Mouse (Mus musculus): ENCODE measurements around the gene Chkb. TPM values are rescaled to one million over a fixed set of nuclear protein-coding genes. Genes with fewer than 3 reads are reported as not detected.

Chkb gene
- polyA plus RNA-seq, 1 experiment from 2014 or later: 73.8 TPM

DNA sequence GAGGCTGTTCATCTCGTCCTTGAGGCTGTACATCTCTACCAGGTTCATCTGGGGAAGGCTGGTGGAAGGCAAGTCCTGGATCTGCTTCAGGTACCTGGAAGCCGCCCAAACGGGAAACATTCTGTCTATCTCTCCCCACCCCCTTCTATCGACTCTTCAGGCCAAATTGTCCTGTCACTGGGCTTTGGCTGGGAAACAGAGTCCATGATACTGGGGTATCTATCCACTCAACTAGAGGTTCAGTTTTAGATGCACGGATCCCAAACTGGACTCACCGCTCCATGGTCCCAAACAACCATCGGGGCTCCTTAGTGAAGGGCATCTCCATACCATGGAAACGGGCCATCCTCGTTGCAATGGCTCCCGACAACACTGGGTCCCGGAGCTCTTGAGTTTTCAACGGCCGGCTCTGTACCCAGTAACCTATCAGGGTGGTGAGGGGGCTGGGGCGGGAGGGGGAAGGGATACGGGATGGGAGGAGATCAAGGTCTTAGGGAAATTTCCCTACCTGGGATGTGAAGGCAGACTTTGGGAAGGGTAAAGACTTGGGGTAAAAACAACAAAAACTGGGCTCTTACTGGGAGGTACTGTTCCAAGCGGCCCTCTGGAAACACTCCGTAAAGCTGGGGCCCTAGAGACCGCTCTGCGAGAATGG, 1.4 kb downstream of the Chkb start:
- Histone ChIP-seq H3K27me3 (no peaks in the 10 kb centered on the region), H3K4me2 (peak overlapping the region; percentile 79), H3K4me3 (peak overlapping the region; percentile 85), H3K27ac (peak overlapping the region; percentile 96), H3K36me3 (peaks cover 13% of the 10 kb centered on the region; the same call in 1 of the 2 replicates), H3K9me3 (replicated peaks) (no peaks in the 10 kb centered on the region), H3K4me1 (replicated peaks) (peaks cover 51% of the 10 kb centered on the region), H3K9ac (peak overlapping the region; percentile 76)
- ATAC-seq (replicated peaks; ENCODE audit: insufficient number of reproducible peaks, insufficient read depth, low FRiP score, low read depth): no peak
- WGBS: 76% methylated on average over 19 of the region's 19 CpGs

DNA sequence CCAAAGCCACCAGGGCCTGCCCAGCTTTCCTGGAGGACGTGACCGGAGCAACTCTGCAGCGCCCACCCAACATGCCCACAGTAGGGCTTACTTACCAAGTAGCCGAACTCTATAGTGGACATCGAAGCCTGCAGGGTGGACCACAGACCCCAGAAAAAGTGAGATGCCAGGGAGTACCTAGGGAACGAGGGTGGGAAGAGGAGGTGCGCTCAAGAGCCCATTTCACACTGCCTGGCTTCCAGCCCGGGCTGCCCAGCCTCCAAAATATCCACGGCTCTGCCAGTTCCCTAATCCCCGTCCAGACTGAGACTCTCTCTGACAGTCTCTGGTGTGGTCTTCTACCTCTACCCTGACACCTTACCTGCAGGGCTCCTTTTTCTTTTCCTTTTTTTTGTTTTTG, 3.0 kb downstream of the Chkb start:
- Histone ChIP-seq H3K27me3 (no peaks in the 10 kb centered on the region), H3K9me3 (replicated peaks) (no peaks in the 10 kb centered on the region), H3K9ac (peak overlapping the region; percentile 5; the same call in 1 of the 2 replicates), H3K27ac (peak overlapping the region; percentile 98), H3K4me1 (replicated peaks) (peaks cover 57% of the 10 kb centered on the region), H3K36me3 (peaks cover 24% of the 10 kb centered on the region; the same call in 1 of the 2 replicates), H3K4me2 (no peak overlapping the region), H3K4me3 (no peak overlapping the region)
- no peak for ATAC-seq (replicated peaks; ENCODE audit: insufficient number of reproducible peaks, insufficient read depth, low FRiP score, low read depth)
- WGBS: 65% methylated on average over 10 of the region's 10 CpGs

GRCm38 (mm10) chr15:89425711-89426121, 4.0 kb downstream of the Chkb start, which contains the start of gene Cpt1b:
Gene Cpt1b, minus strand, starts transcription at chr15:89425863.
- peak within 1 kb of the TSS; percentile 76 for H3K9ac ChIP-seq
- H3K36me3 ChIP-seq: peaks cover 30% of the 10 kb centered on the region; the same call in 1 of the 2 replicates
- ATAC-seq (replicated peaks; ENCODE audit: insufficient number of reproducible peaks, insufficient read depth, low FRiP score, low read depth): peak; percentile 81
- H3K9me3 ChIP-seq (replicated peaks): no peaks in the 10 kb centered on the region
- peak within 1 kb of the TSS; percentile 66 for H3K4me2 ChIP-seq
- peaks cover 53% of the 10 kb centered on the region for H3K4me1 ChIP-seq (replicated peaks)
- no peaks in the 10 kb centered on the region for H3K27me3 ChIP-seq
- peak within 1 kb of the TSS; percentile 59 for H3K4me3 ChIP-seq
- WGBS: 31% methylated on average over 6 of the region's 6 CpGs
- H3K27ac ChIP-seq: peak within 1 kb of the TSS; percentile 98

DNA sequence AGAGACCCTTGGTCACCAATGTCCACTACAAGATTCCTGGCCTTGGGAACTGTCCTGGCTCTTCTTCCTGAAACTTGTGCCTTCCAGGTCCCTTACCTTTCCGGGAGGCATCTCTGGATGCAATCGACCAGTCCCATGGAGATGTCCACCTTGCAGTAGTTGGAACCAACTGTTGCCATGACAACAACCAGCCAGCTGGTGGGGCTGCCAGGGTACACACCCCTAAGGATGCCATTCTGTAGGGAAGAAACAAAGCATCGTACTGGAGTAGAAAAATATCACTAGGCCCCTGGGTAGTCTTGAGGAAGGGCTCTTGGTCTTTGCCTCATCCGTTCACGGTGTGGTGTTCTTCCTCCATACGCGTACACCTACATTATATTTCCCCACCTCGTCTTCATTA, 5.1 kb downstream of the Chkb start:
- H3K4me3 ChIP-seq: peak overlapping the region; percentile 59

DNA sequence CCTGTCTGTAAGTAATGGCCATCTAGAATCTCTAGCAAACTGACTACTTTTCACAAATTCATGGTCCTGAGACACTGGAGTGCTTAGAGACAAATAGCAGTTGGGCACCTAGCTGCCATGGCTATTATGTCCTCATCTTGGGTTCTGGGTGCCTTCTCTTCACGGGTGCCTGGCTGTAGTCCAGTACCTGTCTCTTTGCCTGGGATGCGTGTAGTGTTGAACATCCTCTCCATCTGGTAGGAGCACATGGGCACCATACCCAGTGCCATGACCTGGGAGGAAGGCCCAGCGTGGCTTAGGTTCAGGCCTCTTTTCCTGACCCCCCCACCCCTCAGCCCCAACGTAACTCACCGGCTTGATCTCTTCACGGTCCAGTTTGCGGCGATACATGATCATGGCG, 7.8 kb downstream of the Chkb start:
- Histone ChIP-seq H3K4me2 (no peak overlapping the region), H3K4me1 (replicated peaks) (peaks cover 38% of the 10 kb centered on the region), H3K27ac (no peak overlapping the region), H3K27me3 (no peaks in the 10 kb centered on the region), H3K9ac (no peak overlapping the region), H3K9me3 (replicated peaks) (no peaks in the 10 kb centered on the region), H3K36me3 (peaks cover 59% of the 10 kb centered on the region), H3K4me3 (no peak overlapping the region)
- ATAC-seq (replicated peaks; ENCODE audit: insufficient number of reproducible peaks, insufficient read depth, low FRiP score, low read depth): no peak
- 92% methylated on average over 9 of the region's 9 CpGs for WGBS

More for the DNA sequence above, 5.1 kb downstream of the Chkb start:
- ATAC-seq (replicated peaks; ENCODE audit: insufficient number of reproducible peaks, insufficient read depth, low FRiP score, low read depth): no peak
- WGBS: 78% methylated on average over 8 of the region's 8 CpGs
- peaks cover 46% of the 10 kb centered on the region for H3K4me1 ChIP-seq (replicated peaks)
- H3K27me3 ChIP-seq: no peaks in the 10 kb centered on the region
- H3K4me2 ChIP-seq: peak overlapping the region; percentile 66
- H3K9me3 ChIP-seq (replicated peaks): no peaks in the 10 kb centered on the region
- peaks cover 41% of the 10 kb centered on the region for H3K36me3 ChIP-seq
- peak overlapping the region; percentile 76; the same call in 1 of the 2 replicates for H3K9ac ChIP-seq
- peak overlapping the region; percentile 98 for H3K27ac ChIP-seq

GRCm38 (mm10) chr15:89415282-89415681, 14.4 kb downstream of the Chkb start:
- Histone ChIP-seq H3K4me2 (peak overlapping the region; percentile 26; the same call in 1 of the 2 replicates), H3K36me3 (peaks cover 38% of the 10 kb centered on the region), H3K9me3 (replicated peaks) (no peaks in the 10 kb centered on the region), H3K27me3 (no peaks in the 10 kb centered on the region), H3K4me1 (replicated peaks) (peaks cover 22% of the 10 kb centered on the region), H3K27ac (peak overlapping the region; percentile 83), H3K9ac (no peak overlapping the region), H3K4me3 (no peak overlapping the region)
- peak; percentile 48; the same call in 1 of the 2 replicates for ATAC-seq (replicated peaks; ENCODE audit: insufficient number of reproducible peaks, insufficient read depth, low FRiP score, low read depth)
- 42% methylated on average over 8 of the region's 8 CpGs for WGBS

- no peak; the same call in 1 of the 2 replicates for ATAC-seq (replicated peaks; ENCODE audit: insufficient number of reproducible peaks, insufficient read depth, low FRiP score, low read depth)
- H3K9ac ChIP-seq: no peak within 1 kb of the TSS
- H3K4me1 ChIP-seq (replicated peaks): peaks cover 2% of the 10 kb centered on the region; the same call in 1 of the 2 replicates
- H3K27me3 ChIP-seq: no peaks in the 10 kb centered on the region
- H3K4me2 ChIP-seq: no peak within 1 kb of the TSS
- no peak within 1 kb of the TSS for H3K4me3 ChIP-seq
- 76% methylated on average over 24 of the region's 24 CpGs for WGBS
- H3K9me3 ChIP-seq (replicated peaks): peaks cover 10% of the 10 kb centered on the region; the same call in 1 of the 2 replicates
- no peak within 1 kb of the TSS for H3K27ac ChIP-seq
- no peaks in the 10 kb centered on the region for H3K36me3 ChIP-seq
Observed at GRCm38 (mm10) chr15:89410118-89410517, 19.6 kb downstream of the Chkb start, which contains the start of gene Syce3. Gene Syce3, minus strand, starts transcription at chr15:89410503.

GRCm38 (mm10) chr15:89406691-89407090, 23.0 kb downstream of the Chkb start:
- no peak overlapping the region for H3K9ac ChIP-seq
- H3K4me2 ChIP-seq: no peak overlapping the region
- ATAC-seq (replicated peaks; ENCODE audit: insufficient number of reproducible peaks, insufficient read depth, low FRiP score, low read depth): no peak
- no peak overlapping the region for H3K27ac ChIP-seq
- H3K27me3 ChIP-seq: no peaks in the 10 kb centered on the region
- peaks cover 10% of the 10 kb centered on the region; the same call in 1 of the 2 replicates for H3K9me3 ChIP-seq (replicated peaks)
- no peak overlapping the region for H3K4me3 ChIP-seq
- no peaks in the 10 kb centered on the region for H3K36me3 ChIP-seq
- H3K4me1 ChIP-seq (replicated peaks): no peaks in the 10 kb centered on the region

GRCm38 (mm10) chr15:89404831-89405623, 24.7 kb downstream of the Chkb start:
- Histone ChIP-seq H3K9me3 (replicated peaks) (peaks cover 10% of the 10 kb centered on the region; the same call in 1 of the 2 replicates), H3K36me3 (no peaks in the 10 kb centered on the region), H3K4me3 (no peak overlapping the region), H3K9ac (no peak overlapping the region), H3K27me3 (no peaks in the 10 kb centered on the region), H3K4me2 (no peak overlapping the region), H3K4me1 (replicated peaks) (no peaks in the 10 kb centered on the region), H3K27ac (no peak overlapping the region)
- 74% methylated on average over 10 of the region's 10 CpGs for WGBS
- ATAC-seq (replicated peaks; ENCODE audit: insufficient number of reproducible peaks, insufficient read depth, low FRiP score, low read depth): no peak

DNA sequence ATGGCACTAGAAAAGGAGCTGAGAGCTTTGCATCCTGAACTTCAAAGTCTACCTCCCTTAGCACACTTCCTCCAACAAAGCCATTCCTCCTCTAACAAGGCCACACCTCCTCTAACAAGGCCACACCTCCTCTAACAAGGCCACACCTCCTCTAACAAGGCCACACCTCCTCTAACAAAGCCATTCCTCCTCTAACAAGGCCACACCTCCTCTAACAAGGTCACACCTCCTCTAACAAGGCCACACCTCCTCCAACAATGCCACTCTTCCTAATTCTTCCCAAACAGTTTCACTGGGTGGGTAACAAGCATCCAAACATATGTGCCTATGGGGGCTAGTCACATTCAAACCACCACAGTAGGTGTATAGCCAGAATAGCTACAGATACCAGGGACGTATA, 27.2 kb downstream of the Chkb start:
- H3K4me2 ChIP-seq: no peak overlapping the region
- H3K4me3 ChIP-seq: no peak overlapping the region
- H3K27ac ChIP-seq: no peak overlapping the region
- H3K9me3 ChIP-seq (replicated peaks): peaks cover 4% of the 10 kb centered on the region; the same call in 1 of the 2 replicates
- H3K4me1 ChIP-seq (replicated peaks): no peaks in the 10 kb centered on the region
- 79% methylated on average over 1 of the region's 1 CpGs for WGBS
- no peak overlapping the region for H3K9ac ChIP-seq
- no peaks in the 10 kb centered on the region for H3K36me3 ChIP-seq
- H3K27me3 ChIP-seq: no peaks in the 10 kb centered on the region
- no peak for ATAC-seq (replicated peaks; ENCODE audit: insufficient number of reproducible peaks, insufficient read depth, low FRiP score, low read depth)

- Histone ChIP-seq H3K27ac (no peak overlapping the region), H3K27me3 (no peaks in the 10 kb centered on the region), H3K36me3 (no peaks in the 10 kb centered on the region), H3K9ac (no peak overlapping the region), H3K4me1 (replicated peaks) (no peaks in the 10 kb centered on the region), H3K4me3 (no peak overlapping the region), H3K9me3 (replicated peaks) (no peaks in the 10 kb centered on the region), H3K4me2 (no peak overlapping the region)
- WGBS: 65% methylated on average over 1 of the region's 1 CpGs
- ATAC-seq (replicated peaks; ENCODE audit: insufficient number of reproducible peaks, insufficient read depth, low FRiP score, low read depth): no peak
Observed at GRCm38 (mm10) chr15:89399716-89400115, 30.0 kb downstream of the Chkb start.

Measured in heart, embryonic 15.5 days (tissue).